ENCODE assay signal across 22 mouse cellular contexts in genomic region chr2:75481863-75482262, GRCm38 (mm10).
DNase-seq lines count a peak whose midpoint lies in the region; ATAC-seq lines count a peak whose summit lies in the region.
"Had no signal": no experiment of that assay in that cellular context is flagged by ENCODE, and none has a peak within 500 bp of the region (broad histone marks: within the 10 kb centered on the region; RNA-seq: fewer than 3 reads in every experiment).

No protein-coding gene starts in this region.

- H3K4me2 ChIP-seq in forebrain, embryonic 15.5 days (replicated peaks), result no peak overlapping the region
- H3K4me2 ChIP-seq in forebrain, embryonic 12.5 days, result no peak overlapping the region; the same call in 1 of the 2 replicates
- H3K4me2 ChIP-seq in midbrain, embryonic 12.5 days (replicated peaks), result no peak overlapping the region
- no peak overlapping the region for H3K4me2 ChIP-seq in midbrain, embryonic 11.5 days
- H3K4me2 ChIP-seq in midbrain, embryonic 14.5 days (ENCODE audit: low read length), result no peak overlapping the region
- H3K4me2 ChIP-seq: heart, embryonic 15.5 days had no signal

- H3K36me3 ChIP-seq in forebrain, embryonic 15.5 days, result no peaks in the 10 kb centered on the region
- H3K36me3 ChIP-seq in forebrain, embryonic 12.5 days (replicated peaks), result no peaks in the 10 kb centered on the region
- H3K36me3 ChIP-seq in midbrain, embryonic 12.5 days, result no peaks in the 10 kb centered on the region
- H3K36me3 ChIP-seq in midbrain, embryonic 11.5 days (ENCODE audit: control insufficient read depth, insufficient read depth, low read length), result no peaks in the 10 kb centered on the region
- H3K36me3 ChIP-seq in midbrain, embryonic 14.5 days (ENCODE audit: control insufficient read depth, insufficient read depth, low read length), result no peaks in the 10 kb centered on the region
- H3K36me3 ChIP-seq: embryonic facial prominence, embryonic 10.5 days; heart, embryonic 15.5 days had no signal

- no peaks in the 10 kb centered on the region for H3K27me3 ChIP-seq in forebrain, embryonic 15.5 days
- no peaks in the 10 kb centered on the region for H3K27me3 ChIP-seq in forebrain, embryonic 12.5 days
- H3K27me3 ChIP-seq in midbrain, embryonic 12.5 days, result 0 out of 2 replicates have a peak, but pooled peaks cover 3% of the 10 kb centered on the region
- H3K27me3 ChIP-seq in midbrain, embryonic 11.5 days (ENCODE audit: control insufficient read depth, insufficient read depth, low read length), result no peaks in the 10 kb centered on the region
- no peaks in the 10 kb centered on the region for H3K27me3 ChIP-seq in midbrain, embryonic 14.5 days (ENCODE audit: control insufficient read depth, insufficient read depth, low read length)
- H3K27me3 ChIP-seq: heart, embryonic 15.5 days had no signal

- WGBS in forebrain, embryonic 15.5 days, result 40% methylated on average over 8 of the region's 8 CpGs
- WGBS in forebrain, embryonic 12.5 days, result 54% methylated on average over 8 of the region's 8 CpGs
- 64% methylated on average over 8 of the region's 8 CpGs for WGBS in midbrain, embryonic 12.5 days
- 72% methylated on average over 8 of the region's 8 CpGs for WGBS in midbrain, embryonic 11.5 days
- WGBS in midbrain, embryonic 14.5 days, result 40% methylated on average over 8 of the region's 8 CpGs

- H3K4me3 ChIP-seq in forebrain, embryonic 15.5 days, result no peak overlapping the region
- H3K4me3 ChIP-seq in forebrain, embryonic 12.5 days (replicated peaks), result no peak overlapping the region
- H3K4me3 ChIP-seq in midbrain, embryonic 12.5 days, result no peak overlapping the region
- H3K4me3 ChIP-seq in midbrain, embryonic 11.5 days (ENCODE audit: low read depth, low read length), result no peak overlapping the region
- H3K4me3 ChIP-seq in midbrain, embryonic 14.5 days (replicated peaks; ENCODE audit: low read depth, low read length), result no peak overlapping the region
- H3K4me3 ChIP-seq: embryonic facial prominence, embryonic 10.5 days; heart, embryonic 15.5 days; left cerebral cortex, adult 2 months had no signal

- H3K9me3 ChIP-seq in forebrain, embryonic 15.5 days, result no peaks in the 10 kb centered on the region
- no peaks in the 10 kb centered on the region for H3K9me3 ChIP-seq in forebrain, embryonic 12.5 days
- no peaks in the 10 kb centered on the region for H3K9me3 ChIP-seq in midbrain, embryonic 12.5 days
- no peaks in the 10 kb centered on the region for H3K9me3 ChIP-seq in midbrain, embryonic 11.5 days (ENCODE audit: control insufficient read depth, low read length)
- no peaks in the 10 kb centered on the region for H3K9me3 ChIP-seq in midbrain, embryonic 14.5 days (ENCODE audit: control insufficient read depth, low read length)
- H3K9me3 ChIP-seq: embryonic facial prominence, embryonic 10.5 days; heart, embryonic 15.5 days had no signal

- peak overlapping the region; percentile 21; the same call in 1 of the 2 replicates for H3K27ac ChIP-seq in forebrain, embryonic 15.5 days (replicated peaks)
- H3K27ac ChIP-seq in forebrain, embryonic 12.5 days, result no peak overlapping the region
- 0 out of 2 replicates have a peak overlapping the region, but pooled peaks have one; percentile 17 for H3K27ac ChIP-seq in midbrain, embryonic 12.5 days (replicated peaks)
- no peak overlapping the region for H3K27ac ChIP-seq in midbrain, embryonic 11.5 days (ENCODE audit: low read depth, low read length)
- H3K27ac ChIP-seq in midbrain, embryonic 14.5 days (replicated peaks; ENCODE audit: low read depth, low read length), result peak overlapping the region; percentile 66
- H3K27ac ChIP-seq: embryonic facial prominence, embryonic 10.5 days; heart, embryonic 15.5 days; kidney, postnatal 0 days; left cerebral cortex, adult 2 months; macrophage had no signal

- DNase-seq in midbrain, embryonic 11.5 days (ENCODE audit: low spot score, missing footprints), result no peak
- DNase-seq in brain, adult 2 months (ENCODE audit: low read depth, low spot score), result peak; percentile 47
- DNase-seq in midbrain, embryonic 14.5 days, result peak; percentile 55
- DNase-seq in lung, postnatal 36 days, result no peak
- DNase-seq in left cerebral cortex, adult 9 months (ENCODE audit: low spot score in 2 of 2), result no peak
- DNase-seq: adrenal gland, postnatal 25 days; cerebellum, adult 11-12 months; gastrocnemius, postnatal 36 days; heart, postnatal 36 days; kidney, adult 2 months; layer of hippocampus, adult 9-11 months; left cerebral cortex, postnatal 4 days; thymus, postnatal 36 days had no signal

- peaks cover 13% of the 10 kb centered on the region for H3K4me1 ChIP-seq in forebrain, embryonic 15.5 days
- peaks cover 6% of the 10 kb centered on the region for H3K4me1 ChIP-seq in forebrain, embryonic 12.5 days
- peaks cover 24% of the 10 kb centered on the region; the same call in 1 of the 2 replicates for H3K4me1 ChIP-seq in midbrain, embryonic 12.5 days
- H3K4me1 ChIP-seq in midbrain, embryonic 11.5 days (ENCODE audit: control insufficient read depth, insufficient read depth, low read length), result no peaks in the 10 kb centered on the region
- peaks cover 16% of the 10 kb centered on the region for H3K4me1 ChIP-seq in midbrain, embryonic 14.5 days (ENCODE audit: control insufficient read depth, insufficient read depth, low read length)
- H3K4me1 ChIP-seq: heart, embryonic 15.5 days had no signal

- H3K9ac ChIP-seq in forebrain, embryonic 15.5 days (replicated peaks), result no peak overlapping the region
- H3K9ac ChIP-seq in forebrain, embryonic 12.5 days, result no peak overlapping the region
- no peak overlapping the region for H3K9ac ChIP-seq in midbrain, embryonic 12.5 days (replicated peaks)
- H3K9ac ChIP-seq in midbrain, embryonic 11.5 days (ENCODE audit: low read length), result no peak overlapping the region
- no peak overlapping the region for H3K9ac ChIP-seq in midbrain, embryonic 14.5 days (replicated peaks; ENCODE audit: low read length)
- H3K9ac ChIP-seq: heart, embryonic 15.5 days had no signal

- ATAC-seq in forebrain, embryonic 15.5 days (replicated peaks), result no peak
- ATAC-seq in forebrain, embryonic 12.5 days (ENCODE audit: low FRiP score), result no peak
- ATAC-seq in midbrain, embryonic 12.5 days (ENCODE audit: low FRiP score, low read depth), result no peak
- no peak for ATAC-seq in midbrain, embryonic 11.5 days (ENCODE audit: low FRiP score)
- no peak for ATAC-seq in midbrain, embryonic 14.5 days (ENCODE audit: low FRiP score, low TSS enrichment)
- ATAC-seq: CD4-positive, CD25-positive, alpha-beta regulatory T cell, adult 4 months had no signal

Comparison
In these comparisons a context has a peak if more than half of its experiments do, and no peak if none do; other contexts are left out.
1. H3K27ac ChIP-seq: peak in forebrain, embryonic 15.5 days (single experiment), midbrain, embryonic 12.5 days (single experiment) and midbrain, embryonic 14.5 days (single experiment); none in forebrain, embryonic 12.5 days (single experiment) and midbrain, embryonic 11.5 days (single experiment).
2. DNase-seq: peak in brain, adult 2 months (single experiment) and midbrain, embryonic 14.5 days (single experiment); none in midbrain, embryonic 11.5 days (single experiment), lung, postnatal 36 days (single experiment) and left cerebral cortex, adult 9 months (0 of 2).